Mouse (Mus musculus): ENCODE data around the gene Dnaja1. TPM values are rescaled to one million over a fixed set of nuclear protein-coding genes. Genes with fewer than 3 reads are reported as not detected.

The Dnaja1 gene
- 476 and 518 TPM in 2 replicates for polyA plus RNA-seq (2016; fragmentation: Nextera tagmentation; extraction: Ambion mirVana)

DNA sequence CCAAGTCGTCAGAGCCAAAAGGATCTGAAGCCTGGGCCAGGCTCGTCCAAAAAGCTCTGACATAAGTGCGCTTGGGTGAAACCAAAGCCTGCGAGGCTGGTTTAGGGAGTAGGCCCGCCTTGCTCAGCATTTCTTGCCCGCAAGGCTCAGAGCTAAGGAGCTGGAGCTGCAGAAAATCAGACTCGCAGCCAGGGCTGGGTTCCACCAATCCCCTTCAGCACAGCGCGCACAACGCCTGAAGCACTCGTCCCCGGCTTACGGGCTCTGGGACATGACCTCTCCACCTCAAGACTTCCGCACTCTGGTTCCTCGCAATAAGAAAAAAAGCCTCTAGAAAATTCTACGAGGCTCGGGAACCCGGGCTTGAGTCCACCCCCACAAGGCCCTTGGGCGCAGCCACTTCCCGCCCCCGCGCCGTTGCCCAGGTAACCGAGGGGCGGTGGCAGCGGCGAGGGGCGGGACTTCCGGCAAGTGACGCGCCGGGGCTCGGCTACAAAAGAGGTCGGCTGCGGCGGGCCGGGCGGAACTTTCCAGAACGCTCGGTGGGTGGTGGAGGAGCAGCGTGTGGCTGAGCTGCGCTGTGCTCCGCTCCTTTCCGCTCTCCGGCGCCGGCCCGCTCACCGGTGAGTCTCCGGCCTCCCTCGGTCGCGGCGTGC is at the start of gene Dnaja1:
TSS of gene Dnaja1 (plus strand) at position 140 of the 656 bp plus-strand sequence.
- peaks cover 25% of the 10 kb centered on the region for H3K36me3 ChIP-seq
- no peaks in the 10 kb centered on the region for H3K9me3 ChIP-seq
- peaks cover 22% of the 10 kb centered on the region for H3K4me1 ChIP-seq
- peak within 1 kb of the TSS; percentile 55 for H3K4me2 ChIP-seq (replicated peaks)
- H3K9ac ChIP-seq, result peak within 1 kb of the TSS; percentile 95
- peak; percentile 93 for ATAC-seq (ENCODE audit: insufficient number of reproducible peaks, insufficient read depth, low FRiP score, low TSS enrichment)
- peak within 1 kb of the TSS; percentile 100 for H3K27ac ChIP-seq
- 1% methylated on average over 54 of the region's 54 CpGs for WGBS
- H3K27me3 ChIP-seq, result no peaks in the 10 kb centered on the region
- H3K4me3 ChIP-seq, result peak within 1 kb of the TSS; percentile 93

DNA sequence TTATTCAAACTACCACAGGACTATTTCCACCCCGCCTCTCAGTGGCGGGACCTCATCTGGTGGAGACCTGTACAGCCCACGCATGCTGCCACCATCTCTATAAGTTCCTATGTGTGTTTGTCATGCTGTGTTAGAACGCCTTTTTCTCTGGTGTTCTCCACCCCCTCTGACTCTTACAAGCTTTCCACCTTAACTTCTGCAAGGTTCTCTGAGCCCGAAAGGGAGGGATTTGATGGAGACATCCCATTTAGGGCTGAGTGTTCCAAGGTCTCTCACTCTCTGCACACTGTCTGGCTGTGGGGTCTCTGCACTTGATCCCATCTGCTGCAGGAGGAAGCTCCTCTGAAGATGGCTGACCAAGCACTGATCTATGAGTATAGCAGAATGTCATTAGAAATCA is 48.4 kb upstream of the Dnaja1 start:
- ATAC-seq (ENCODE audit: insufficient number of reproducible peaks, insufficient read depth, low FRiP score, low TSS enrichment), result no peak
- WGBS, result 92% methylated on average over 5 of the region's 5 CpGs

DNA sequence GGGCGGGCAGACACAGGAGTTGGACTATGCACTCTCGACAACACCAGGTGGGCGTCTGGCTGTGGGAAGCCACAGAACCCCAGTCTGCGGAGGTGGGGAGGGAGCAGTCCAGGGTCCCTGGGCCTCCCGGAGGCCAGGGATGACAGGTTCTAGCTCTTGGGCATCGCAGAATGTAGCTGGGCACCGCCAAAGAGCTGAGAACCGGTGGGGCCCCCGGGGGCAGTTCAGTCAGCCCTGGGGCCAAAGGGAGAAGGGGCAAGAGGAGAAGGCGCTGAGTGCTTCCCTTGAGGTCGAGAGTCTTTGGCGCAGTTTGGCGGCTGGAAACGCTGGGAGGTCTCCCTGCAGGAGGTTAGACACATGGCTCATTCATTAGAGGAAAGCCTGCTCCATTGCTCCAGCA is 45.6 kb upstream of the Dnaja1 start:
- no peak for ATAC-seq (ENCODE audit: insufficient number of reproducible peaks, insufficient read depth, low FRiP score, low TSS enrichment)
- Histone ChIP-seq H3K27me3 (no peaks in the 10 kb centered on the region), H3K4me3 (no peak overlapping the region), H3K9ac (no peak overlapping the region), H3K4me2 (replicated peaks) (peak overlapping the region; percentile 30), H3K36me3 (no peaks in the 10 kb centered on the region), H3K9me3 (no peaks in the 10 kb centered on the region), H3K27ac (no peak overlapping the region), H3K4me1 (0 out of 2 replicates have a peak, but pooled peaks cover 11% of the 10 kb centered on the region)
- WGBS, result 18% methylated on average over 14 of the region's 14 CpGs

More for the DNA sequence above, 48.4 kb upstream of the Dnaja1 start:
- Histone ChIP-seq H3K4me3 (no peak overlapping the region), H3K9me3 (no peaks in the 10 kb centered on the region), H3K4me2 (replicated peaks) (no peak overlapping the region), H3K4me1 (0 out of 2 replicates have a peak, but pooled peaks cover 11% of the 10 kb centered on the region), H3K27ac (no peak overlapping the region), H3K9ac (no peak overlapping the region), H3K36me3 (no peaks in the 10 kb centered on the region), H3K27me3 (no peaks in the 10 kb centered on the region)

DNA sequence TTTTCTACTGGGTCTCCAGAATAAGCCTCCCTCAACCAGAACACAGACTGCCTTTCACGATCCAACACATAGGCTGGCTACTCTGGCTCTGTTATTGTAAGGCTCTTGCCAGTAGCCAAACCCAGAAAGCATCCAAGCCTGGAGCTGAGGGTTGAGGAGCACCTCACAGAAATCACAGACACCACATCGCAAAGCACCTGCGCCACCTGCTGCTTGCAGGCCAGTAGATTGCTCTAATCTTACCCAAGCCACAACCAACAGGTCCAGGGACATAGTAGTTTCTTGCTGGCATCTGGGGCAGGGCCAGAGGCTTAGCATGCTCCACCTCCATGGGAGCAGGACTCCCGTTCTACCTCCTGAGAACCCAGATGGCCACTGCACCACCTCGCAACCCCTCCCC is 44.8 kb upstream of the Dnaja1 start:
- Histone ChIP-seq H3K36me3 (no peaks in the 10 kb centered on the region), H3K9me3 (no peaks in the 10 kb centered on the region), H3K27ac (no peak overlapping the region), H3K9ac (no peak overlapping the region), H3K4me1 (0 out of 2 replicates have a peak, but pooled peaks cover 11% of the 10 kb centered on the region), H3K27me3 (no peaks in the 10 kb centered on the region), H3K4me2 (replicated peaks) (0 out of 2 replicates have a peak overlapping the region, but pooled peaks have one; percentile 30), H3K4me3 (no peak overlapping the region)
- ATAC-seq (ENCODE audit: insufficient number of reproducible peaks, insufficient read depth, low FRiP score, low TSS enrichment), result no peak
- 47% methylated on average over 5 of the region's 5 CpGs for WGBS

DNA sequence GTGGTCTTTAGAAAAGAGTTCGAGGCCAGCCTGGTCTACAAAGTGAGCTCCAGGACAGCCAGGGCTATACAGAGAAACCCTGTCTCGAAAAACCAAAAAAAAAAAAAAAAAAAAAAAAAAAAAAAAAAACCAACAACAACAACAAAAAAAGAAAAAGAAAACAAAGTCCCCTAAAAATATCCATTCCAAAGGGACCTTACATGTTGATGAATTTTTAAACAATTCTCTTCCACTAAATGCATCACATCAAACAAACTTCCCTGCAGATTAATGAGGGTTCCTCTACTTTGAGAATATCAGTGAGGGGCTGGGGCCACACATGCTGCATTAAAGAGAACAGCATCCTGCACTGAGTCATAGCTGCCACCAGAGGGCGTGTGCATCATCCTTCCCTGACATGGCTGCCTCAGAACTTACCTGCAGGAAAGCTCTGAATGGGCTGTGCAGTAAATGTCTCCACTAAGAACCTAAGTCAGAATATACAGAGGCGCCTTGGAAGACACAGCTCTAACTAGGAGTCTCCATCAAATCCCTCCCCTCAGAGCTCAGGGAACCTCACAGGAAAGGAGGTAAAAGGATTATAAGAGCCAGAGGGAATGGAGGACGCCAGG is 41.6 kb upstream of the Dnaja1 start:
- 0 out of 2 replicates have a peak, but pooled peaks cover 1% of the 10 kb centered on the region for H3K36me3 ChIP-seq
- H3K27ac ChIP-seq, result no peak overlapping the region
- ATAC-seq (ENCODE audit: insufficient number of reproducible peaks, insufficient read depth, low FRiP score, low TSS enrichment), result no peak; the same call in 1 of the 2 replicates
- H3K9me3 ChIP-seq, result no peaks in the 10 kb centered on the region
- H3K9ac ChIP-seq, result no peak overlapping the region
- 0 out of 2 replicates have a peak, but pooled peaks cover 11% of the 10 kb centered on the region for H3K4me1 ChIP-seq
- H3K27me3 ChIP-seq, result no peaks in the 10 kb centered on the region
- WGBS, result 44% methylated on average over 5 of the region's 5 CpGs
- no peak overlapping the region for H3K4me3 ChIP-seq
- no peak overlapping the region for H3K4me2 ChIP-seq (replicated peaks)

DNA sequence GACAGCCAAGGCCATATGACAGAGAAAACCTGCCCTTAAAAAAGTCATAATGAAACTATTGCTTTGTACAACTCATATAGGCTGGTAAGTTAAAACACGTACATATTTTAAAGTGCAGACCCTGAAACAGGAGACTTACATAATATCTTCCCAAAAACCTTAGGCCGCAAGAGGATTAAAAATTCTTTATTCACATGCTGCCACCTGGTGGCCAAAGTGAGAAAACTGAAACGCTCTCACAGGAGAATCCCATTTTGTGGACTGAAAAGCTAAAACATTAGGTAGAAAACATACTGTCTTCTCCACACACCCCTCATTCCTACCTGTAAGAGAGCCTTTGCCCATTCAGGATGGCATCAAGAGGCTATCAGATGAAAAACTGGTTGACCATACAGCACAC is 40.0 kb upstream of the Dnaja1 start:
- no peaks in the 10 kb centered on the region for H3K9me3 ChIP-seq
- H3K27me3 ChIP-seq, result no peaks in the 10 kb centered on the region
- ATAC-seq (ENCODE audit: insufficient number of reproducible peaks, insufficient read depth, low FRiP score, low TSS enrichment), result no peak
- H3K36me3 ChIP-seq, result peaks cover 15% of the 10 kb centered on the region
- H3K4me1 ChIP-seq, result 0 out of 2 replicates have a peak, but pooled peaks cover 3% of the 10 kb centered on the region
- H3K27ac ChIP-seq, result no peak overlapping the region
- WGBS, result 15% methylated on average over 3 of the region's 3 CpGs
- H3K4me3 ChIP-seq, result no peak overlapping the region
- no peak overlapping the region for H3K4me2 ChIP-seq (replicated peaks)
- no peak overlapping the region for H3K9ac ChIP-seq

DNA sequence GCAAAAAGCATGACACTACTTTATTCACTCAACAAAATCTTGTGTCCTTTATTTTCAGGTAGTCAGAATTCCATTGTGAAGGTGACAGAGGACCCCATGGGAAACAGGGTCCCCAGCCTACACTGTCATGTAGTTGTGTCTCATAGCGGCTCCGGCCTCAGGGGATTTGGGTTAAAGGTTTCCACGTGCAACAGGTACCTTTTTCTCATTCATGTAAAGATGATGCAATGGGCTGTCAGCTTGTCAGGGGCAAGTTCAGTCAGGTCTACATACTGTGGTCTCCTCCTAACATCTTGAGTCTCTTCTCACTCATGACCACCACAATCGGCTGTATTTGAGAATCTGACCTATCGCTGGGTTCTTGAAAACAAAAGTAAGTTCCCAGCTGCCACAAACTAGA is 39.6 kb upstream of the Dnaja1 start:
- H3K4me1 ChIP-seq, result no peaks in the 10 kb centered on the region
- no peaks in the 10 kb centered on the region for H3K9me3 ChIP-seq
- no peak overlapping the region for H3K27ac ChIP-seq
- H3K9ac ChIP-seq, result no peak overlapping the region
- peaks cover 18% of the 10 kb centered on the region for H3K36me3 ChIP-seq
- no peaks in the 10 kb centered on the region for H3K27me3 ChIP-seq
- ATAC-seq (ENCODE audit: insufficient number of reproducible peaks, insufficient read depth, low FRiP score, low TSS enrichment), result no peak
- no peak overlapping the region for H3K4me2 ChIP-seq (replicated peaks)
- WGBS, result 84% methylated on average over 5 of the region's 5 CpGs
- H3K4me3 ChIP-seq, result no peak overlapping the region

DNA sequence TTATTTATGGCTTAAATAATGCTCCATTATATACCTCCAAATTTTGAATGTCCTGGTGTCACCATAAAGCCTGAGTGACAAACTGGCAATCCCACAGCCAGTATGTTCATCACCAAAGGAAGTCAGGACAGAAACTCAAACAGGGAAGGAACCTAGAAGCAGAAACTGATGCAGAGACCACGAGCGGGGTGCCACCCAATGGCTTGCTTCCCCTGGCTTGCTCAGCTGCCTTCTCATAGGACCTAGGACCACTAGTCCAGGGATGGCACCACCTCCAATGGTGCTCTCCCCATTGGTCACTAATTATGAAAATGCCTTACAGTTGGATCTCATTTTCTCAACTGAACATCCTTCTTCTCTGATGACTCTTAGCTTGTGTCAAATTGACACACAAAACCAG is 38.6 kb upstream of the Dnaja1 start:
- Histone ChIP-seq H3K36me3 (peaks cover 23% of the 10 kb centered on the region), H3K4me1 (no peaks in the 10 kb centered on the region), H3K4me3 (no peak overlapping the region), H3K9ac (no peak overlapping the region), H3K27ac (no peak overlapping the region), H3K9me3 (no peaks in the 10 kb centered on the region), H3K4me2 (replicated peaks) (no peak overlapping the region), H3K27me3 (no peaks in the 10 kb centered on the region)
- WGBS, result 73% methylated on average over 2 of the region's 2 CpGs
- no peak for ATAC-seq (ENCODE audit: insufficient number of reproducible peaks, insufficient read depth, low FRiP score, low TSS enrichment)

DNA sequence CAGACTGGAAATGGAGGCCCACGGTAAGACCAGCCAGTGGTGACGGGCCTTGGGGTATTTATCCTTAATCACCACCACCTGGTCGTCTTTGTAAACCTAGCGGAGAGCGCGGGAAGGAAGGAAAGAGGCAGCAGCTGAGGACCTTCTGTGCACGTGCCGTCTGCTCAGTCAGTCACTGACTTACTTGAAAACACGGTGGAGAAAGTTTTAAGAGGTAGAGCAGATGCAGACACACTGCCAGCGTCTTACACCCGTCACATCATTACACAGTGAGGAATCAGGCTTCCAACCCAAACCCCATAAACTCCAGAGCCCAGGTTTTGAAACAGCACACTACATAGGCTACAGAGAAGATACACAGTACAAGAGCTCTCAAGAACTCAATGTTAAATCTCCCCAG is 30.9 kb upstream of the Dnaja1 start:
- Histone ChIP-seq H3K4me3 (no peak overlapping the region), H3K4me2 (replicated peaks) (no peak overlapping the region), H3K27me3 (no peaks in the 10 kb centered on the region), H3K4me1 (no peaks in the 10 kb centered on the region), H3K9me3 (no peaks in the 10 kb centered on the region), H3K36me3 (peaks cover 66% of the 10 kb centered on the region), H3K27ac (no peak overlapping the region), H3K9ac (no peak overlapping the region)
- WGBS, result 53% methylated on average over 11 of the region's 11 CpGs
- ATAC-seq (ENCODE audit: insufficient number of reproducible peaks, insufficient read depth, low FRiP score, low TSS enrichment), result peak; percentile 16; the same call in 1 of the 2 replicates

DNA sequence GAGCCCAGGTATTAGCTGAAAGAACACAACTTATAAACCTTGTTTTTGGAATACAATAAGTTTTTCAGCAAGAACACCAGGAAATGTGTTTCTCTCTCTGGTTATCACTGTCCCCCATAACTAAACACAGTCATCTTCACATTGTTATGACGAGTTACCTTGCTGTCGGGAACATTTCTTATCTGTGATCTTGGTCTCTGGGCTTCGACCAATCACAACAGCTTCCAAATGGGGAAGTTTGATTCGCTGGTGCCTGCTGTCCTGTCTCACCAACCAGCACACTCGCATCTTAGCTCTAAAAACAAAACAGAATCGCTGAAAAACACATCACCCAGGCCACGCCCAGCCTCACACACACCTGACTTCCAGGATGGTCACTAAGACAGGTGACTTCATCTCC is 24.9 kb upstream of the Dnaja1 start:
- H3K4me3 ChIP-seq, result no peak overlapping the region
- no peak overlapping the region for H3K4me2 ChIP-seq (replicated peaks)
- ATAC-seq (ENCODE audit: insufficient number of reproducible peaks, insufficient read depth, low FRiP score, low TSS enrichment), result no peak
- H3K36me3 ChIP-seq, result peaks cover 41% of the 10 kb centered on the region
- no peak overlapping the region for H3K9ac ChIP-seq
- no peaks in the 10 kb centered on the region for H3K9me3 ChIP-seq
- peaks cover 5% of the 10 kb centered on the region; the same call in 1 of the 2 replicates for H3K4me1 ChIP-seq
- no peaks in the 10 kb centered on the region for H3K27me3 ChIP-seq
- no peak overlapping the region for H3K27ac ChIP-seq
- 79% methylated on average over 7 of the region's 7 CpGs for WGBS

DNA sequence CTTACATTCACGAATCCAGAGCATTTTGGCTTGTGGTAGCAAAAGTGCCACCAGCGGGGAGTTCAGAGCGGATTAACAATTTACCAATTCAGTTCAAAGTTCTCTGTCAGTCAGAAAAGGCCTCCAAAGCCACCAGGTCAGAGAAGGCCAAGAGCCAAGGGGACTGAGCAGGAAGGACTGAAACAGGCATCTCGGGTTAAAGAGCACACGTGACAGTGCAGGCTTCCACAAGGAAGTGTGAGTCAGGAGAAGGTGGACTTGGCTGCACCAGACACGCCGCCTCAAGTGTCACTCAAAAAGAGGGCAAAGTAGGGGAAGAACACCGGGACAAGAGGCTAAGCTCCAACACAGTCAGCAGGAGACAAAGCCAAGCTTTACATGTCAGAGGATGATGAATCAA is 21.7 kb upstream of the Dnaja1 start:
- ATAC-seq (ENCODE audit: insufficient number of reproducible peaks, insufficient read depth, low FRiP score, low TSS enrichment), result no peak

DNA sequence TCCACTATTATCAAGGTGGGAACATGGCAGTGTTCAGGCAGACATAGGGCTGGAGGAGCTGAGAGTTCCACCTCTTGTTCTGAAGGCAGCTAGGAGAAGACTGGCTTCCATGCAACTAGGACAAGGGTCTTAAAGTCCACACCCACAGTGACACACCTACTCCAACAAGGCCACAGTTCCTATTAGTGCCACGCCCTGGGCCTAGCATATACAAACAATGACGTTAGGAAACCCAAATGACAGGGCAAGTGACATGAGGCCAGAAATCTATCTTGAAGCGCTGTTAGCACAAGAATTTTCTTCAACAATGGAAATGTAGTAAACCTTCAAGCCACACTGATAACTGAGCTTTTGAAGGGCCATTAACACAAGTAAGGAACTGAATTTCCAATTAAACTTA is 20.2 kb upstream of the Dnaja1 start:
- Histone ChIP-seq H3K4me1 (peaks cover 12% of the 10 kb centered on the region), H3K27ac (0 out of 2 replicates have a peak overlapping the region, but pooled peaks have one; percentile 95), H3K9me3 (no peaks in the 10 kb centered on the region), H3K4me3 (peak overlapping the region; percentile 60), H3K9ac (no peak overlapping the region; the same call in 1 of the 2 replicates), H3K27me3 (no peaks in the 10 kb centered on the region), H3K36me3 (peaks cover under 1% of the 10 kb centered on the region), H3K4me2 (replicated peaks) (peak overlapping the region; percentile 75)
- 82% methylated on average over 3 of the region's 3 CpGs for WGBS
- ATAC-seq (ENCODE audit: insufficient number of reproducible peaks, insufficient read depth, low FRiP score, low TSS enrichment), result no peak

More for the DNA sequence above, 21.7 kb upstream of the Dnaja1 start:
- Histone ChIP-seq H3K4me2 (replicated peaks) (no peak overlapping the region), H3K27me3 (no peaks in the 10 kb centered on the region), H3K36me3 (peaks cover 12% of the 10 kb centered on the region), H3K4me3 (no peak overlapping the region), H3K4me1 (peaks cover 12% of the 10 kb centered on the region), H3K27ac (no peak overlapping the region), H3K9ac (no peak overlapping the region), H3K9me3 (no peaks in the 10 kb centered on the region)
- 81% methylated on average over 8 of the region's 8 CpGs for WGBS
